Mouse (Mus musculus): ENCODE results near the gene Rab33a. TPM values are rescaled to one million over a fixed set of nuclear protein-coding genes. Genes with fewer than 3 reads are reported as not detected.

Gene Rab33a
- 74.8 and 84.5 TPM in 2 replicates for polyA plus RNA-seq (2014; fragmentation: Nextera tagmentation; extraction: Ambion mirVana)

GRCm38 (mm10) chrX:48518808-48519548, at the start of gene Rab33a:
TSS of gene Rab33a (plus strand) at chrX:48519285.
- DNase-seq (ENCODE audit: low spot score) (peak; percentile 75), ATAC-seq (peak; percentile 67)
- H3K4me2 ChIP-seq (ENCODE audit: low read length) = peak within 1 kb of the TSS; percentile 67
- no peaks in the 10 kb centered on the region for H3K9me3 ChIP-seq (replicated peaks; ENCODE audit: control insufficient read depth, low read length)
- 38% methylated on average over 33 of the region's 33 CpGs for WGBS
- H3K4me1 ChIP-seq (ENCODE audit: control insufficient read depth, insufficient read depth, low read length) = peaks cover 2% of the 10 kb centered on the region; the same call in 1 of the 2 replicates
- H3K4me3 ChIP-seq (ENCODE audit: low read depth, low read length) = peak within 1 kb of the TSS; percentile 45
- H3K9ac ChIP-seq (ENCODE audit: low read length) = peak within 1 kb of the TSS; percentile 78
- no peaks in the 10 kb centered on the region for H3K36me3 ChIP-seq (ENCODE audit: control insufficient read depth, insufficient read depth, low read length)
- peak within 1 kb of the TSS; percentile 95 for H3K27ac ChIP-seq (ENCODE audit: low read depth, low read length)
- H3K27me3 ChIP-seq (replicated peaks; ENCODE audit: control insufficient read depth, insufficient read depth, low read length) = no peaks in the 10 kb centered on the region

DNA sequence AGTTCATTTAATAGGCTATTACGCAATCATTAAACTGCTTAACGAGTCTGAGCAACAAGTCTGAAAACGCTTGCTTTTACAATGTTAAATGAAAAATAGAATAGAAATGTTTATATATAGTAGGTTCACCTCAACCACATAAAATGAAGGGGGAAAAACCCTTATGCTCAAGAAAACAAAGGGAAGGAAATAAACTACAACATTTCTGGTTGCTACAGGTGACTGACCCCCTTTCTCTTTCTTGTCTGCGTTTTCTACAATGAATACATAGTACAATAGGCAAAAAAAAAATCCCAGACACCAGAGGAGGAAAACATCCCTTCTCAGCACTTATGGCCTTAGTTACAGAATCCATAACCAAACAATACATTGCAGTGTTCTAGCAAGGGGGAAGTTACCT, 38.0 kb upstream of the Rab33a start:
- Histone ChIP-seq H3K9me3 (replicated peaks; ENCODE audit: control insufficient read depth, low read length) (no peaks in the 10 kb centered on the region), H3K9ac (ENCODE audit: low read length) (no peak overlapping the region), H3K27ac (ENCODE audit: low read depth, low read length) (no peak overlapping the region), H3K4me1 (ENCODE audit: control insufficient read depth, insufficient read depth, low read length) (no peaks in the 10 kb centered on the region), H3K4me2 (ENCODE audit: low read length) (no peak overlapping the region), H3K27me3 (replicated peaks; ENCODE audit: control insufficient read depth, insufficient read depth, low read length) (no peaks in the 10 kb centered on the region), H3K4me3 (ENCODE audit: low read depth, low read length) (no peak overlapping the region), H3K36me3 (ENCODE audit: control insufficient read depth, insufficient read depth, low read length) (peaks cover 57% of the 10 kb centered on the region)
- ATAC-seq (no peak), DNase-seq (ENCODE audit: low spot score) (no peak)
- 59% methylated on average over 4 of the region's 4 CpGs for WGBS

GRCm38 (mm10) chrX:48481687-48482086, 37.4 kb upstream of the Rab33a start:
- Histone ChIP-seq H3K27me3 (replicated peaks; ENCODE audit: control insufficient read depth, insufficient read depth, low read length) (no peaks in the 10 kb centered on the region), H3K9ac (ENCODE audit: low read length) (no peak overlapping the region), H3K36me3 (ENCODE audit: control insufficient read depth, insufficient read depth, low read length) (peaks cover 54% of the 10 kb centered on the region), H3K4me1 (ENCODE audit: control insufficient read depth, insufficient read depth, low read length) (no peaks in the 10 kb centered on the region), H3K9me3 (replicated peaks; ENCODE audit: control insufficient read depth, low read length) (no peaks in the 10 kb centered on the region), H3K4me3 (ENCODE audit: low read depth, low read length) (no peak overlapping the region), H3K4me2 (ENCODE audit: low read length) (no peak overlapping the region), H3K27ac (ENCODE audit: low read depth, low read length) (no peak overlapping the region)
- WGBS = 91% methylated on average over 7 of the region's 7 CpGs
- ATAC-seq (no peak), DNase-seq (ENCODE audit: low spot score) (no peak)

GRCm38 (mm10) chrX:48493763-48494162, 25.3 kb upstream of the Rab33a start:
- no peaks in the 10 kb centered on the region for H3K9me3 ChIP-seq (replicated peaks; ENCODE audit: control insufficient read depth, low read length)
- no peaks in the 10 kb centered on the region for H3K4me1 ChIP-seq (ENCODE audit: control insufficient read depth, insufficient read depth, low read length)
- ATAC-seq (no peak), DNase-seq (ENCODE audit: low spot score) (no peak)
- no peak overlapping the region for H3K4me2 ChIP-seq (ENCODE audit: low read length)
- no peak overlapping the region for H3K4me3 ChIP-seq (ENCODE audit: low read depth, low read length)
- 95% methylated on average over 8 of the region's 8 CpGs for WGBS
- H3K9ac ChIP-seq (ENCODE audit: low read length) = no peak overlapping the region
- H3K27me3 ChIP-seq (replicated peaks; ENCODE audit: control insufficient read depth, insufficient read depth, low read length) = no peaks in the 10 kb centered on the region
- H3K36me3 ChIP-seq (ENCODE audit: control insufficient read depth, insufficient read depth, low read length) = peaks cover 22% of the 10 kb centered on the region; the same call in 1 of the 2 replicates
- H3K27ac ChIP-seq (ENCODE audit: low read depth, low read length) = no peak overlapping the region

- H3K27me3 ChIP-seq (replicated peaks; ENCODE audit: control insufficient read depth, insufficient read depth, low read length) = no peaks in the 10 kb centered on the region
- peak within 1 kb of the TSS; percentile 68 for H3K9ac ChIP-seq (ENCODE audit: low read length)
- no peaks in the 10 kb centered on the region for H3K4me1 ChIP-seq (ENCODE audit: control insufficient read depth, insufficient read depth, low read length)
- DNase-seq (ENCODE audit: low spot score) (peak; percentile 94), ATAC-seq (peak; percentile 97)
- H3K27ac ChIP-seq (ENCODE audit: low read depth, low read length) = no peak within 1 kb of the TSS
- no peaks in the 10 kb centered on the region for H3K36me3 ChIP-seq (ENCODE audit: control insufficient read depth, insufficient read depth, low read length)
- H3K4me3 ChIP-seq (ENCODE audit: low read depth, low read length) = peak within 1 kb of the TSS; percentile 44
- H3K9me3 ChIP-seq (replicated peaks; ENCODE audit: control insufficient read depth, low read length) = no peaks in the 10 kb centered on the region
- WGBS = 36% methylated on average over 45 of the region's 45 CpGs
- H3K4me2 ChIP-seq (ENCODE audit: low read length) = peak within 1 kb of the TSS; percentile 60
Measured at GRCm38 (mm10) chrX:48513166-48513807, 5.8 kb upstream of the Rab33a start, which contains the start of gene Aifm1. TSS of gene Aifm1 (minus strand) at chrX:48513563.

- Histone ChIP-seq H3K4me1 (ENCODE audit: control insufficient read depth, insufficient read depth, low read length) (no peaks in the 10 kb centered on the region), H3K9me3 (replicated peaks; ENCODE audit: control insufficient read depth, low read length) (no peaks in the 10 kb centered on the region), H3K27me3 (replicated peaks; ENCODE audit: control insufficient read depth, insufficient read depth, low read length) (no peaks in the 10 kb centered on the region), H3K9ac (ENCODE audit: low read length) (peak overlapping the region; percentile 32; the same call in 1 of the 2 replicates), H3K4me3 (ENCODE audit: low read depth, low read length) (peak overlapping the region; percentile 44), H3K4me2 (ENCODE audit: low read length) (peak overlapping the region; percentile 44), H3K27ac (ENCODE audit: low read depth, low read length) (no peak overlapping the region), H3K36me3 (ENCODE audit: control insufficient read depth, insufficient read depth, low read length) (no peaks in the 10 kb centered on the region)
- WGBS = 28% methylated on average over 13 of the region's 13 CpGs
- DNase-seq (ENCODE audit: low spot score) (no peak), ATAC-seq (no peak)
Measured at GRCm38 (mm10) chrX:48513824-48514223, 5.3 kb upstream of the Rab33a start.

DNA sequence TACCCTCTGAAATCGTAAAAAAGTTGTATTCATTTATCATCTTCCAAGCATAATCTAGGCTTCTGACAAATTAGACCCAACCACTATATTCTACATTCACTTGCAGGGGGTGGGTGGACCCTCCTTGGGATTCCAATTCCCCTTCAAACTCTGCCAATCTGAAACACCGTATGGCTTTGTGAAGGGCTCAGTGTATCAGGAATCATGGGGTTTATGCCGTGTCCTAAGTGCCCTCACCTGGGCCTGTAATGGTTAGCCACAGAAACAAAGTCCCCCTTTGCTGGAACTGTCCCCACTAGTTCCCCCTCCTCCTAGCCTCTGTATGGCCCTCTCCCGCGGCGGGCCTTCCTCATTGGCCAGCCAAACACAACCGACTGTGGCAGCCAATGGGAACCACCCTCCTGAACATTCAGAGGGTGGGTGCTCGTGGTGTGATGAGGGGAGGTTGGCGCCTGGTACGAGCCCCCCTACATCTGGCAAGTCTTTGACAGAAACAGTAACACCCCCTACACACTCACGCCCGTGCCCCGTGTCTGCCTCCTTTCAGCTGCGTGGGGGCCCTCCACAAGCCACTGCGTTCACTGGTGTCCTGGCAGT, 776 bp upstream of the Rab33a start:
- DNase-seq (ENCODE audit: low spot score) (peak; percentile 89), ATAC-seq (peak; percentile 95)
- Histone ChIP-seq H3K4me1 (ENCODE audit: control insufficient read depth, insufficient read depth, low read length) (peaks cover 2% of the 10 kb centered on the region; the same call in 1 of the 2 replicates), H3K27me3 (replicated peaks; ENCODE audit: control insufficient read depth, insufficient read depth, low read length) (no peaks in the 10 kb centered on the region), H3K4me3 (ENCODE audit: low read depth, low read length) (peak overlapping the region; percentile 45), H3K36me3 (ENCODE audit: control insufficient read depth, insufficient read depth, low read length) (no peaks in the 10 kb centered on the region), H3K9ac (ENCODE audit: low read length) (peak overlapping the region; percentile 78), H3K9me3 (replicated peaks; ENCODE audit: control insufficient read depth, low read length) (no peaks in the 10 kb centered on the region), H3K27ac (ENCODE audit: low read depth, low read length) (peak overlapping the region; percentile 95), H3K4me2 (ENCODE audit: low read length) (peak overlapping the region; percentile 67)
- 30% methylated on average over 15 of the region's 15 CpGs for WGBS

- 29% methylated on average over 19 of the region's 20 CpGs for WGBS
- no peak for ATAC-seq
Measured at GRCm38 (mm10) chrX:48519549-48520085, 532 bp downstream of the Rab33a start.

More at GRCm38 (mm10) chrX:48519549-48520085, 532 bp downstream of the Rab33a start:
- H3K4me2 ChIP-seq (ENCODE audit: low read length) = peak overlapping the region; percentile 67
- peak overlapping the region; percentile 45 for H3K4me3 ChIP-seq (ENCODE audit: low read depth, low read length)
- H3K9ac ChIP-seq (ENCODE audit: low read length) = peak overlapping the region; percentile 78
- H3K4me1 ChIP-seq (ENCODE audit: control insufficient read depth, insufficient read depth, low read length) = peaks cover 2% of the 10 kb centered on the region; the same call in 1 of the 2 replicates
- peak overlapping the region; percentile 95 for H3K27ac ChIP-seq (ENCODE audit: low read depth, low read length)
- DNase-seq (ENCODE audit: low spot score) = no peak
- no peaks in the 10 kb centered on the region for H3K27me3 ChIP-seq (replicated peaks; ENCODE audit: control insufficient read depth, insufficient read depth, low read length)
- H3K9me3 ChIP-seq (replicated peaks; ENCODE audit: control insufficient read depth, low read length) = no peaks in the 10 kb centered on the region
- H3K36me3 ChIP-seq (ENCODE audit: control insufficient read depth, insufficient read depth, low read length) = no peaks in the 10 kb centered on the region

Data from forebrain, embryonic 14.5 days (tissue).